Mouse (Mus musculus) kidney, adult 8-10 months (tissue): ENCODE results near the gene Ptprn.

Source experiments
- DNase-seq, 2 experiments: peaks; one replicate each; pipeline ENCODE4 v3.0.0; 2022

Ptprn gene

DNA sequence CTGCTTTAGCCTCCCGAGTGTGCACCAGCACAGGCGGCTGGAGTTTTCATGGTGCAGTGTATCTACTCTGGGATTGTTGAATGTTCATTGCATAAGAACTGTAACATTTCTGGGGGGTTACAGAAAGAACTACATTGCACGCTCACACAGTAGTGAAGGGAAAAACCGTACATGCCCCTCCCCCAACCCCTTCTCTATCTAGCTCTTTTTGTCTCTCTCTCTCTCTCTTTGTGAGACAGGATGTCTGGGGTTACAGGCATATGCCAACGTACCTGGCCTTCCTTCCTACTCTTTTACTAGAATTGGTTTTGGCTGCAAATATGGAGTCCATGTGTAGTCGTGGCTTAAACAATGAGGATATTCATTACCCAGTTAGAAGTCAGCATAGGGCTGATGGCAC lies 41.4 kb downstream of the Ptprn start:
- no peak for DNase-seq

- DNase-seq: no peak
These were observed 42.8 kb downstream of the Ptprn start for GRCm38 (mm10) chr1:75221538-75221937.

DNA sequence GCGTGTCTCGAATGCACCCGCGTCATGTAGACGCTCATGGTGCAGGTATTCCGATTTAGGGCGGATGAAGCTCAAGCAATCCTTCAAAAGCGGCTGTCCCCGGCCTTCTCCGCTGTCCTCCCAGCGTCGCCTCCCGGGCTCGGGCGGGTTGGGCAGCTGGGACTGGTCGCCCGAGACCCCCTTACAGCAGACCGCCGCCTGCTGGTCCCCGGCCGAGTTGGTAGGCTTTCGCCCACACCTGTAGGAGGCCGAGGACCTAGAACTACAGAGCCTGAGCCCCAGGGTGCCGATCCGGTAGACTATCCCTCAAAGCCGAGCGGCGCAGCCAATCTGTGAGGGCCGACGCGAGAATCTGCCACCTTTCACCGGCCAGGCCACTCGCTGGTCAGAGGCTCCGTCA lies 44.8 kb downstream of the Ptprn start, which contains the start of gene Tuba4a:
Gene Tuba4a, minus strand, starts transcription at position 335 of the 400 bp plus-strand sequence.
- DNase-seq: peak in 1 of 2 experiments; percentile 38

- peak; percentile 95 to 98 for DNase-seq
These were observed 45.2 kb downstream of the Ptprn start for GRCm38 (mm10) chr1:75219078-75219477.

GRCm38 (mm10) chr1:75218227-75219001 lies 45.9 kb downstream of the Ptprn start:
- peak; percentile 41 to 47 for DNase-seq

GRCm38 (mm10) chr1:75217893-75218226 lies 46.4 kb downstream of the Ptprn start:
- DNase-seq: peak in 1 of 2 experiments; percentile 27

DNA sequence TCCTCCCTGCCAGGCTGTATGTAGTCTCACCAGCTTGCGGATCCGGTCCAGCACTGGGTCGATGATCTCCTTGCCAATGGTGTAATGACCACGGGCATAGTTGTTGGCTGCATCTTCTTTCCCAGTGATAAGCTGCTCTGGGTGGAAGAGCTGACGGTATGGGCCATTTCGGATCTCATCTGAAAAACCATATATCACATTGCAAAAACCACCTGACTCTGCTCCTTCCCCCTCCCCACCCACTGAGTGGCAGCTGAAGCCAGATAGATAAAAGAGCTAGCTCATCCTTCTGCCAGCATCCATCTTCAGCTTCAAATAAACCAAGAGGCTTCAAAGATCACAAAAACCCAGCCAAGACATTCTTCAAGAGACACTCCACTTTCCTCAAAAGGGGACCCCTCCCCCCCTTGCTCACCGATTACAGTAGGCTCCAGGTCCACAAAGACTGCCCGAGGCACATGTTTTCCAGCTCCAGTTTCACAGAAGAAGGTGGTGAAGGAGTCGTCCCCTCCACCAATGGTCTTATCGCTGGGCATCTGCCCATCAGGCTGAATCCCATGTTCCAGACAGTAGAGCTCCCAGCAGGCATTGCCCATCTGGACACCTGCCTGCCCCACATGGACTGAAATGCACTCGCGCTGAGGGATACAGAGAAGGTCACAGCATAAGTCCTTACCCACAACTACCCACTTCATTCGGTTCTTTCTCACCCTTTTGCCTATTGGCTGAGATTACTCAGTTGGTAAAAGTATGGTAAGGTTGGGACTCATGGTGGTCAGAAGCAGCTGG lies 47.3 kb downstream of the Ptprn start:
- DNase-seq: peak; percentile 45 to 50

GRCm38 (mm10) chr1:75215785-75216184 lies 48.5 kb downstream of the Ptprn start:
- peak in 1 of 2 experiments; percentile 30 for DNase-seq

GRCm38 (mm10) chr1:75214886-75215285 lies 49.4 kb downstream of the Ptprn start:
- DNase-seq: peak; percentile 86 to 88

- DNase-seq: peak; percentile 91 to 97
These were observed 49.9 kb downstream of the Ptprn start for GRCm38 (mm10) chr1:75214442-75214841.

- DNase-seq: no peak
These were observed 51.2 kb downstream of the Ptprn start for GRCm38 (mm10) chr1:75213096-75213495.

GRCm38 (mm10) chr1:75212542-75212941 lies 51.8 kb downstream of the Ptprn start:
- peak; percentile 25 to 34 for DNase-seq

- peak; percentile 23 to 44 for DNase-seq
These were observed 53.1 kb downstream of the Ptprn start for GRCm38 (mm10) chr1:75211141-75211708.

DNA sequence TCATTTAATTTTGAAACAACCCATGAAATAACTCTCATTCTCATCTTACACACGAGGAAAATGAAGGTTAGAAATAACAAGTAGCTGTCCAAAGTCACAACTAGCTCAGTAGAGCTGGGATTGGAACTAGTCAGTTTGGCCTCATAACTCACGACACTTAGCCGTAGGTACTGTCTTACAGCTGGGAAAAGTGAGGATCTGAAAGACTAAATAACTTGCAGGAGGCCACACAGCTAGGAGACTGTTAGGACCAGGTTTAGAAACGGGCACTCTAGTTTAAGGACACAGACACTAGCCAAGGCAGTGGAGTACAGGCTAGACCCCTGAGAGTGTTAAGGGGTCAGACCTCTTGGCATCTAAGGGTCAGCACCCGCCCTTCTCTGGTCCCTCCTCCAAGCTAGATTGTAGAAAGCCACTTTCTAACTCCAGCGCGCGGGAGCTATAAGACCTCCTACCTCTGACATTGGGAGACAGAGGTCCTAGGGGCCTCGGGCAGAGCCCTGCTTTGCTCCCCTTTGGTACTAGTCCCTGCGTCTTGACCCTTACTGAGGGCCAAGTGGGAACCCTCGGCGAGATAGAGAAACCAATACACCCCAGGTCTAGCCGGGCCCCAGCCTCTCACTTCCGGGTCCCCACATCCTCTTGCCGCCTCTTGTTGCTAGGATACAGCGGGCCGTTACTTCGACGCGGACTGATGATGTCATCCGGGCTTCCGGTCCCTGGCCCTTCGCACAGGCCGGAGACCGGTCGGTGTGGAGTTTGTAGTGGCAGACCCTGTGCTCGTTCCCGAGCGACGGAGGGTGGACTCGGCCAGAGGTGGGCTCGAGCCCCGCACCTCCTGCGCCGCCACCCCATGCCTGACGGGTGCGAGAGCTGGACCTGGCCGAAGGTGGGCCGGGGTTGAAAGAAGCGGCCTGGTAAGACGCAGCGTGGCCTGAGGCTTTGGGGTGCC lies 53.9 kb downstream of the Ptprn start, which contains the start of the genes Glb1l and Stk16:
Gene Glb1l, minus strand, starts transcription at position 678 of the 952 bp plus-strand sequence.
Gene Stk16, plus strand, starts transcription at position 703 of the 952 bp plus-strand sequence.
- DNase-seq: peak; percentile 95 to 96

DNA sequence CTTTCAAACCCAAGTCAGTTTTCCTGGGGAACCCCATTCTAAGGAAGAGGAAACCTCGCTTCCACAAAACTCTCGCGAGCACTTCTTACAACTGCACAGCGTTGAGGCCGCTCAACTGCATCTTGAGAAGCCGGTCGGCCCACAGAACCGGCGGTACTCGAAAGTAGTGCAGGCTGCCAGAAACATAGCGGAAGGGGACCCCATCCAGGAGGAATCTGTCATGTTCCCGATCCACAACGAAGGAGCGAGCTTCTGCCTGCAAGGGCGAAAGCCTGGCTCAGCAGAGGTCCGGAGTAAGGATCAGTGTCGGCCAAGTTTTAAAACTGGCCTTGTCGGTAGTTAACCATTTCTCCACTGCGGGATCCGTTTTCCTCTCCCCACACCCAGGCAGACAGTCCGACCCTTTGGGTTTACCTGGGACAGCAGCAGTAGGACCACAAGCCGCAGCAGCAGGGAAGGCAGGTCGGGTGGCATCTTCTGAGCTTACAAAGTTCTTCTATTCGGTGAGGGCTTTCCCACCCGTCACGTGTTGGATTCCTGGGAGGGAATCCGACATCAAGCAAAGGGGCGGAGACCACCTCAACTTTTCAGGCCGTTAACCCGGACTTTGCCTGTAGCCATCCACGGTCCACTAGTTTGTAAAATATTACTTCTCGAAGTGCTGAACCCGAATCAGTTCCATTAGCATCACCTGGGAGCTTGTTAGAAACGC lies 55.2 kb downstream of the Ptprn start:
- peak; percentile 90 to 92 for DNase-seq

DNA sequence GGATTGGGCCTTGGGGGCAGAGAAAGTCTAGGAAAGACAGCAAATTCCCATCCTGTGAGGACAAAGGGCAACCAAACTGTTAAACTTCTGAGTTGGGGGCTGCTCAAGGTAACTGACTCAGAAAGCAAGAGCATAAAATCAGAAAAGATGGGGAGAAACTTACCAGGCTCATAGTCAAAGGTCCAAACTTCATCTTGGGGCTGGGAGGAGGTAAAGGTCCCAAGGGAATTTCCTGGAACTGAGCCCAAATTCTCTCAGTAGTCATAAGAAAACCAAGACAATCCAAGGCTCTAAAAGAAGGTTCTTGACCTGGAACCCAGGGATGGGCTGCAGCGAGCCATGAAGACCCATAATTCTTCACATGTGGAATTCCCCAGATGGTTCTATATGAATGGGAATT lies 63.1 kb downstream of the Ptprn start:
- DNase-seq: peak; percentile 53 to 64
